Mouse (Mus musculus) forebrain, embryonic 13.5 days (tissue): Measurements from ENCODE around the gene Tex22. TPM values are rescaled to one million over a fixed set of nuclear protein-coding genes. Genes with fewer than 3 reads are reported as not detected.

Experiments
- ATAC-seq: fragments of 200-750 bp; cut with Nextera tagmentation; 2 replicates; pipeline ENCODE4 v1.8.0; 2017
- H3K27ac ChIP-seq: fragments of 300-500 bp; sonication (generic); 2 replicates; pipeline ENCODE4 v1.5.1; 2015; ENCODE audit warnings: inconsistent platforms, mild to moderate bottlenecking, moderate library complexity
- H3K27me3 ChIP-seq: fragments of 300-500 bp; sonication (generic); 2 replicates; pipeline ENCODE4 v1.6.1; 2015; ENCODE audit warnings: mild to moderate bottlenecking, inconsistent platforms
- H3K36me3 ChIP-seq: fragments of 300-500 bp; sonication (generic); 2 replicates; pipeline ENCODE4 v1.6.1; 2015; ENCODE audit warnings: mild to moderate bottlenecking, inconsistent platforms; ENCODE audit not compliant: poor library complexity, severe bottlenecking
- H3K4me1 ChIP-seq: fragments of 300-500 bp; sonication (generic); 2 replicates; pipeline ENCODE4 v1.6.1; 2015; ENCODE audit warnings: inconsistent platforms
- H3K4me2 ChIP-seq: fragments of 300-500 bp; sonication (generic); 2 replicates; pipeline ENCODE4 v1.6.1; 2015; ENCODE audit warnings: inconsistent platforms, mild to moderate bottlenecking, moderate library complexity
- H3K4me3 ChIP-seq: fragments of 300-500 bp; sonication (generic); 2 replicates; pipeline ENCODE4 v1.5.1; 2015; ENCODE audit warnings: mild to moderate bottlenecking, inconsistent platforms
- H3K9ac ChIP-seq: fragments of 300-500 bp; sonication (generic); 2 replicates; pipeline ENCODE4 v1.6.1; 2015; ENCODE audit warnings: mild to moderate bottlenecking, inconsistent platforms
- H3K9me3 ChIP-seq: fragments of 300-500 bp; sonication (generic); replicated peaks from 2 replicates; pipeline ENCODE4 v1.6.1; 2016; ENCODE audit warnings: inconsistent platforms
- WGBS: fragments of 180-500 bp; shearing (Covaris S2); methylation state at CpG from one replicate; pipeline ENCODE4 v1.1.7; 2015; 5-methylcytosine and 5-hydroxymethylcytosine counted together
- polyA plus RNA-seq: library from polyadenylated mRNA; unstranded; fragments of >200 nt; fragmentation: Nextera tagmentation; extraction: Ambion mirVana; gene quantifications from 2 replicates; pipeline ENCODE4 v1.2.1, GENCODE M21; 2015

Tex22 gene
- polyA plus RNA-seq, 1 experiment from 2014 or later: not detected

DNA sequence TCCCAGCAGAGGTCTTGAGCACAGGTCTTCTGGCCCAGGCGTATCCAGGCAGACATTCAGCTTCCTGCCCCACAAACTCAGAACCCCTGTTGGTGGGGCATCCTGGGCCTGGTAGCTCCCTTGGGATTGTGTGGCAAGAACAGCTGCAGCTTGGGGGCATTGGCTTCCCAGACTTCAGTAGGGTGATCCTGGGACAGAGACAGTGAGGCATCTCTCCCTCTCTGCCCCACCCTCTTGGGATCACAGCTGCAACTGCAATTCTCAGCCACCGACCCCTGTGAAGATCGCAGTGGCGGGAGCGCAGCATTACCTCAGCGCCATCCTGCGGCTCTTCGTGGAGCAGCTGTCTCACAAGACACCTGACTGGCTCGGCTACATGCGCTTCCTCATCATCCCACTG lies 12.1 kb upstream of the Tex22 start:
- H3K36me3 ChIP-seq: peaks cover 97% of the 10 kb centered on the region
- H3K4me2 ChIP-seq: no peak overlapping the region
- 88% methylated on average over 10 of the region's 10 CpGs for WGBS

DNA sequence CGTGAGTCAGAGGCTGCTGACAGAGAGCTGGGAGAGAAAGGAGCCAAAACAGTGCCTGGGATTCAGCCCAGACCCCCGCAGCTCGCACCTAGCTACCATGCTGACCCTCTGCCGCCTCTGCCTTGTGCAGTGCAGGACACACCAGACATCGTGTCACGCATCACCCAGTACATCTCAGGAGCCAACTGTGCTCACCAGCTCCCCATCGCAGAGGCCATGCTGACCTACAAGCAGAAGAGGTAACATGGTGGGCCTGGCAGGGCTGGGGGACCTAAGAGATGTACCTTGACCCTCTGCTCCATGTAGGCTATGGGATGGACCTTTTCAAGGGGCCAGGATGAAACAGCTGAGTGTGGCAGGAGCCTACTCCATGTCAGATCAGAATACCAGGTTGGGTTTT lies 10.6 kb upstream of the Tex22 start:
- Histone ChIP-seq H3K4me2 (no peak overlapping the region), H3K36me3 (peaks cover 91% of the 10 kb centered on the region)
- WGBS: 92% methylated on average over 7 of the region's 7 CpGs

More for the DNA sequence above, 12.1 kb upstream of the Tex22 start:
- H3K27me3 ChIP-seq: no peaks in the 10 kb centered on the region
- H3K4me3 ChIP-seq: no peak overlapping the region
- no peak for ATAC-seq
- H3K4me1 ChIP-seq: no peaks in the 10 kb centered on the region
- H3K9ac ChIP-seq: no peak overlapping the region
- no peaks in the 10 kb centered on the region for H3K9me3 ChIP-seq
- H3K27ac ChIP-seq: no peak overlapping the region

GRCm38 (mm10) chr12:113068002-113068401 lies 6.3 kb upstream of the Tex22 start:
- Histone ChIP-seq H3K9ac (no peak overlapping the region), H3K4me3 (no peak overlapping the region), H3K36me3 (peaks cover 83% of the 10 kb centered on the region), H3K9me3 (no peaks in the 10 kb centered on the region), H3K4me2 (no peak overlapping the region), H3K4me1 (no peaks in the 10 kb centered on the region), H3K27ac (no peak overlapping the region), H3K27me3 (no peaks in the 10 kb centered on the region)
- ATAC-seq: no peak
- WGBS: 87% methylated on average over 7 of the region's 7 CpGs

More for the DNA sequence above, 10.6 kb upstream of the Tex22 start:
- Histone ChIP-seq H3K4me3 (no peak overlapping the region), H3K9me3 (no peaks in the 10 kb centered on the region), H3K4me1 (no peaks in the 10 kb centered on the region), H3K27ac (no peak overlapping the region), H3K27me3 (no peaks in the 10 kb centered on the region), H3K9ac (no peak overlapping the region)
- no peak for ATAC-seq

- 96% methylated on average over 6 of the region's 6 CpGs for WGBS
Observed at GRCm38 (mm10) chr12:113069389-113069788, 4.9 kb upstream of the Tex22 start.

DNA sequence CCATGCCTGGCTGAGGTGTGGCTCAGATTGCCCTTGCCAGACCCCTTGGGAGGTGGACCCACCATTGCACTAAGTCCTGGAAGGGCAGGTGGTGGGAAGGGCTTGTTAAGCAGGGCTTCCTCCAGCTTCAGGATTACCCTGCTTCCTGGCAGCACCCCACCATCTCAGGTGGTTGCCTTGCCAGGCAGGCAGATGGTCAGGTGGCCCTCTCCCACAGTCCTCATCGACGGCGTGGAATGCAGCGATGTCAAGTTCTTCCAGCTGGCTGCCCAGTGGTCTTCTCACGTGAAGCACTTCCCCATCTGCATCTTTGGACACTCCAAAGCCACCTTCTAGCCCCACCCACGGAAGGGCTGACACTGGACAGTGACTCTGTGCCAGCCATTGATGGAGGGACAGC lies 3.0 kb upstream of the Tex22 start:
- WGBS: 89% methylated on average over 6 of the region's 6 CpGs
- ATAC-seq: no peak
- Histone ChIP-seq H3K4me1 (peaks cover 17% of the 10 kb centered on the region), H3K27me3 (no peaks in the 10 kb centered on the region), H3K9me3 (no peaks in the 10 kb centered on the region), H3K4me3 (no peak overlapping the region), H3K9ac (no peak overlapping the region), H3K27ac (no peak overlapping the region), H3K4me2 (no peak overlapping the region), H3K36me3 (peaks cover 52% of the 10 kb centered on the region)

More at GRCm38 (mm10) chr12:113069389-113069788, 4.9 kb upstream of the Tex22 start:
- H3K27me3 ChIP-seq: no peaks in the 10 kb centered on the region
- peaks cover 11% of the 10 kb centered on the region for H3K4me1 ChIP-seq
- no peak overlapping the region for H3K4me3 ChIP-seq
- H3K27ac ChIP-seq: no peak overlapping the region
- no peaks in the 10 kb centered on the region for H3K9me3 ChIP-seq
- H3K9ac ChIP-seq: no peak overlapping the region
- H3K36me3 ChIP-seq: peaks cover 69% of the 10 kb centered on the region
- no peak for ATAC-seq
- H3K4me2 ChIP-seq: no peak overlapping the region

- H3K4me2 ChIP-seq: no peak overlapping the region
- 86% methylated on average over 6 of the region's 6 CpGs for WGBS
- H3K9ac ChIP-seq: no peak overlapping the region
- H3K36me3 ChIP-seq: peaks cover 47% of the 10 kb centered on the region
- no peak for ATAC-seq
- H3K4me1 ChIP-seq: peaks cover 17% of the 10 kb centered on the region
- H3K9me3 ChIP-seq: no peaks in the 10 kb centered on the region
- no peak overlapping the region for H3K4me3 ChIP-seq
- no peak overlapping the region for H3K27ac ChIP-seq
- no peaks in the 10 kb centered on the region for H3K27me3 ChIP-seq
Observed at GRCm38 (mm10) chr12:113071827-113072226, 2.5 kb upstream of the Tex22 start.

GRCm38 (mm10) chr12:113073420-113074328 lies 628 bp upstream of the Tex22 start:
- whole genome bisulfite sequencing: 14% methylated on average over 15 of the region's 15 CpGs
- Histone ChIP-seq H3K27me3 (no peaks in the 10 kb centered on the region), H3K9me3 (no peaks in the 10 kb centered on the region)

DNA sequence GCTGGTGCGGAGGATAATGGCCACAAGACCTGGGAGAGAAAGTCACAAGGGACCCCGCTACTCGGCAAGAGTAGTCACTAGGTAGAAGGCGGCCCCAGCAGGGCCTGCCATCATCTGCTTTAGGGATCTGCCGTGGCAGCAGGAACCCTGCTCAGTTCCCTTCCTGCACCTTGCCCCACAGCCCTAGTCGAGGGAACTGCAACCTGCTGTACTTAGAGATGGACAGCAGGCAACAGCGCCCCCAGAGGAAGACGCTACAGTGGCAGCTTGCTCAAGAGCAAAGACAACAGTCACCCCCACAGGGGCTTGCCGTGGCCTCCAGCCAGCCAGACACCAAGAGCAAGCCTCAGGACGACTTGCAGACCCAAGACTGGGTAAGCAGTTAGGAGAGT lies 757 bp downstream of the Tex22 start:
- ATAC-seq: peak; percentile 79
- H3K9me3 ChIP-seq: no peaks in the 10 kb centered on the region
- peaks cover 17% of the 10 kb centered on the region for H3K4me1 ChIP-seq
- peak overlapping the region; percentile 50 for H3K4me3 ChIP-seq
- peak overlapping the region; percentile 79 for H3K9ac ChIP-seq
- 4% methylated on average over 10 of the region's 10 CpGs for WGBS
- peaks cover 22% of the 10 kb centered on the region for H3K36me3 ChIP-seq
- H3K27ac ChIP-seq: peak overlapping the region; percentile 93
- H3K27me3 ChIP-seq: no peaks in the 10 kb centered on the region
- peak overlapping the region; percentile 95 for H3K4me2 ChIP-seq

More at GRCm38 (mm10) chr12:113073420-113074328, 628 bp upstream of the Tex22 start:
- peaks cover 17% of the 10 kb centered on the region for H3K4me1 ChIP-seq
- H3K4me2 ChIP-seq: peak overlapping the region; percentile 95
- H3K4me3 ChIP-seq: peak overlapping the region; percentile 50
- peaks cover 35% of the 10 kb centered on the region for H3K36me3 ChIP-seq
- H3K27ac ChIP-seq: peak overlapping the region; percentile 93
- peak; percentile 54 for ATAC-seq
- peak overlapping the region; percentile 79 for H3K9ac ChIP-seq

DNA sequence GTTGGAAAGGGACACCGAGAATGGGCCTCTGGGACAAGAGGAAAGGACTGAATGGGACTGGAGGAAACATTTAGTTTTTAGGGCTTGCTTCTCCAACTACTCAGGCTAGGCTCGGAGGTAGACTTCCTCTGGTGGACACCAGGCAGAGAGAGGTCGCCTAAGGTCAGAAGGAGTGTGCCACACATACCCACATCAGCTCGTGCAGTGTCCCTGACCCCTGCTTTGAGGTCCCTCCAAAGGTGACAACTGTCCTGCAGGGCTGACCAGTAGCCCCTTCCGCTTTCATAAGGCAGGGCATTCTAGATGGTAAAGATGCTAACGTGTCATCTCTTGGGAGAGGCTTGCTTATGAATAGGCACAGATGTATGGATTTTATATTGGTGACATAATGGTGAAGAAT lies 1.2 kb downstream of the Tex22 start:
- Histone ChIP-seq H3K27ac (peak overlapping the region; percentile 93; the same call in 1 of the 2 replicates), H3K9ac (0 out of 2 replicates have a peak overlapping the region, but pooled peaks have one; percentile 79), H3K27me3 (no peaks in the 10 kb centered on the region), H3K4me3 (peak overlapping the region; percentile 50; the same call in 1 of the 2 replicates), H3K36me3 (peaks cover 17% of the 10 kb centered on the region), H3K4me2 (peak overlapping the region; percentile 95), H3K4me1 (peaks cover 17% of the 10 kb centered on the region), H3K9me3 (no peaks in the 10 kb centered on the region)
- 55% methylated on average over 6 of the region's 6 CpGs for WGBS
- ATAC-seq: no peak

DNA sequence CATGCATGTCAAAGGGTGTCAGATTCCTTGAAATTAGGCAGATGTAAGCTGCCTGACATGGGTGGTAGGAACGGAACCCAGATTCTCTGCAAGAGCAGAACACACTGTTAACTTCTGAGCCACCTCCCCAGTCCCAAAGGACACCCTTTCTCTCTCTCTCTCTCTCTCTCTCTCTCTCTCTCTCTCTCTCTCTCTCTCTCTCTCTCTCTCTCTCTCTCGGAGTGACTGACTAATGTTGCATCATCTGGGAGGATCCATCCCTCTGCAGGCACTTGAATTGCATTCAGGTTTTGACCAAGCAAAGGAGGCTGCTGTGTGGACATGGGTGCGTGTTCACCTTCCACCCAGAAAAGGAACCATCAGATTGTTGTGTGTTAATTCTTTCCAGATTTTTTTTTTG lies 13.0 kb downstream of the Tex22 start:
- Histone ChIP-seq H3K4me3 (no peak overlapping the region), H3K27me3 (no peaks in the 10 kb centered on the region), H3K9ac (no peak overlapping the region), H3K27ac (no peak overlapping the region), H3K4me1 (no peaks in the 10 kb centered on the region), H3K4me2 (no peak overlapping the region), H3K36me3 (no peaks in the 10 kb centered on the region), H3K9me3 (no peaks in the 10 kb centered on the region)
- 80% methylated on average over 3 of the region's 3 CpGs for WGBS
- no peak for ATAC-seq

DNA sequence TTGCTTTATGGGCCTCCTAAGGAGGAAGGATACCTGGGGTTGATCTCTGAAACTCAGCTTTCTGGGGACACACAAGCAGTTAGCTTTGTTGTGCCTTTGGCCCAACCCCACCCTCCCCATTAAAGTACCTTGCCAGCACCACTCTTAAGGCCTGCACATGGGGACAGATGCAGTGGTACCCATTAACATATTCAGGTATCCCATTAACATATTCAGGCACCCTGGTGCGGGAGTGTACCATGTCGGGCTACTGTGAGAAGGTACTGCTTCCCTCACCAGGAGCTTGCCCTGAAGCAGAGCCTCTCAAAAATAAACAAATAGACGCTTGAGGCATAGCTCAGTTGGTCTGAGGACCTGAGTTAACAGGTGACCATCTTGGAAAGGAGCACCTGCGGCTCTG lies 13.7 kb downstream of the Tex22 start:
- Histone ChIP-seq H3K4me3 (no peak overlapping the region), H3K27me3 (no peaks in the 10 kb centered on the region), H3K4me2 (no peak overlapping the region), H3K27ac (no peak overlapping the region), H3K36me3 (no peaks in the 10 kb centered on the region), H3K9ac (no peak overlapping the region), H3K4me1 (no peaks in the 10 kb centered on the region), H3K9me3 (no peaks in the 10 kb centered on the region)
- ATAC-seq: no peak
- WGBS: 50% methylated on average over 4 of the region's 4 CpGs

DNA sequence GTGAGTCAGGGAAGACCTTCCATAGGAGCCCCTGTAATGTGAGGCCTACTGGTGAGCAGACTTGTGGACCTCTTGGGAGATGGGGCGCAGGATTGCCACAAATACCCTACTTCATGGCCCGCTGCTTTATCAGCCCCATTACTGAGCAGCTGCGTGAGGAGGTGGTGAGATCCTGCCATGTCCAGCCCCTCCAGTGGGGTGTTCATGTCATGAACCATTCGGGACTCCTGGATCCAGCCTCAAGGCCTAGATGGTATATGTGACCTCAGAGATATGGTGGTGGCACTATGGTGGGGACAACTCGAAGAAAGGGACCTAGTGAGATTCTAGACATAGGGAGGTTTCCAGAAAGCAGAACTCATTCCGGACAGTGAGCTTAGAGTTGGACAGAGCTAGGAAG lies 14.8 kb downstream of the Tex22 start:
- Histone ChIP-seq H3K36me3 (no peaks in the 10 kb centered on the region), H3K4me2 (no peak overlapping the region), H3K4me1 (no peaks in the 10 kb centered on the region), H3K27ac (no peak overlapping the region), H3K27me3 (no peaks in the 10 kb centered on the region), H3K9me3 (no peaks in the 10 kb centered on the region), H3K4me3 (no peak overlapping the region), H3K9ac (no peak overlapping the region)
- no peak for ATAC-seq
- WGBS: 87% methylated on average over 6 of the region's 6 CpGs
